13 mouse cellular contexts compared by ENCODE assay signal in the genomic region with DNA sequence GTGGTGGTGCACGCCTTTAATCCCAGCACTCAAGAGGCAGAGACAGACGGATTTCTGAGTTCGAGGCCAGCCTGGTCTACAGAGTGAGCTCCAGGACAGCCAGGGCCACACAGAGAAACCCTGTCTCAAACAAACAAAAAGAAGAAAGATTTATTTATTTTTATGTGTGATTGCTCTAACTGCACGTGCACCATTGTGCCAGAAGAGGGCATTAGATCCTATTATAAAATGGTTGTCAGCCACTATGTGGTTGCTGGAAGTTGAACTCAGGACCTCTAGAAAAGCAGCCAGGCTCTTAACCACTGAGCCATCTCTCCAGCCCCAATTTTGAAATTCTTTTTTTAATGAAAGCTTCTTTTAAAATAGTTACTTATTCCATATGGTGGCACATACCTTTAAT. TPM values are rescaled to one million over a fixed set of nuclear protein-coding genes. Genes with fewer than 3 reads are reported as not detected.
DNase-seq lines count a peak whose midpoint lies in the region; ATAC-seq and TF ChIP-seq lines count a peak whose summit lies in the region.
"Had no signal": no experiment of that assay in that cellular context is flagged by ENCODE, and none has a peak within 500 bp of the region (broad histone marks: within the 10 kb centered on the region; RNA-seq: fewer than 3 reads in every experiment).

No protein-coding gene starts in this region.

- CTCF ChIA-PET in Patski (lab: Charles Lee), result interaction anchor here (1.0 to 1.4 kb wide), 4 partner anchors 11 to 386 kb away, joined by 3 to 5 read pairs (median 3); no protein-coding TSS in a partner anchor

- H3K9me3 ChIP-seq in heart, postnatal 0 days (replicated peaks; ENCODE audit: control insufficient read depth, low read length), result no peaks in the 10 kb centered on the region
- H3K9me3 ChIP-seq in midbrain, postnatal 0 days (ENCODE audit: low read length), result no peaks in the 10 kb centered on the region
- no peaks in the 10 kb centered on the region for H3K9me3 ChIP-seq in midbrain, embryonic 13.5 days
- H3K9me3 ChIP-seq: heart, embryonic 12.5 days; hindbrain, embryonic 15.5 days; liver, embryonic 13.5 days; megakaryocyte, embryonic 14.5 days had no signal

- ATAC-seq in heart, postnatal 0 days (ENCODE audit: insufficient read depth, low read depth), result no peak
- ATAC-seq in midbrain, postnatal 0 days (ENCODE audit: low FRiP score), result no peak
- ATAC-seq in midbrain, embryonic 13.5 days, result no peak
- ATAC-seq in Patski, result no peak

- DNase-seq in heart, postnatal 0 days (ENCODE audit: low spot score), result no peak
- no peak for DNase-seq in heart, adult 18-20 months
- DNase-seq in midbrain, postnatal 0 days (ENCODE audit: low spot score), result no peak
- no peak for DNase-seq in Patski (ENCODE audit: low read depth, low spot score)
- DNase-seq in thymus, postnatal 25 days, result peak; percentile 14
- no peak for DNase-seq in urinary bladder, postnatal 4 days (ENCODE audit: low spot score in 2 of 2)
- no peak for DNase-seq in Muller cell, postnatal 12 days (ENCODE audit: inconsistent ontology term)
- DNase-seq: kidney, postnatal 10 days; liver, embryonic 13.5 days had no signal

- POLR2A ChIA-PET in Patski (lab: Charles Lee), result interaction anchor here (0.7 kb wide), 1 partner anchor 176 kb away, joined by 3 read pairs; no protein-coding TSS in a partner anchor

- no peak overlapping the region for H3K27ac ChIP-seq in heart, postnatal 0 days (ENCODE audit: low read depth)
- H3K27ac ChIP-seq in midbrain, postnatal 0 days (ENCODE audit: low read depth, low read length), result no peak overlapping the region
- no peak overlapping the region for H3K27ac ChIP-seq in midbrain, embryonic 13.5 days
- H3K27ac ChIP-seq: hindbrain, embryonic 15.5 days; liver, embryonic 13.5 days had no signal

- H3K9ac ChIP-seq in heart, postnatal 0 days (replicated peaks; ENCODE audit: low read depth, low read length), result no peak overlapping the region
- H3K9ac ChIP-seq in midbrain, postnatal 0 days (replicated peaks; ENCODE audit: low read length, poor library complexity, severe bottlenecking), result no peak overlapping the region
- H3K9ac ChIP-seq in midbrain, embryonic 13.5 days (replicated peaks), result no peak overlapping the region
- H3K9ac ChIP-seq: heart, embryonic 12.5 days; hindbrain, embryonic 15.5 days; liver, embryonic 13.5 days had no signal

- in situ Hi-C loops in Patski (cut with MboI; ENCODE audit: low pct_unique_long_range_greater_than_20kb), result no loop called here

- WGBS in heart, postnatal 0 days, result 89% methylated on average over 4 of the region's 4 CpGs
- WGBS in midbrain, postnatal 0 days, result 87% methylated on average over 4 of the region's 4 CpGs
- WGBS in midbrain, embryonic 13.5 days, result 89% methylated on average over 4 of the region's 4 CpGs

- 0 out of 2 replicates have a peak, but pooled peaks cover 5% of the 10 kb centered on the region for H3K4me1 ChIP-seq in heart, postnatal 0 days (ENCODE audit: control insufficient read depth, insufficient read depth)
- no peaks in the 10 kb centered on the region for H3K4me1 ChIP-seq in midbrain, postnatal 0 days (ENCODE audit: insufficient read depth, low read length)
- peaks cover 5% of the 10 kb centered on the region; the same call in 1 of the 2 replicates for H3K4me1 ChIP-seq in midbrain, embryonic 13.5 days (replicated peaks)

- peaks cover 49% of the 10 kb centered on the region for H3K36me3 ChIP-seq in heart, postnatal 0 days (replicated peaks; ENCODE audit: control insufficient read depth, insufficient read depth, low read length)
- H3K36me3 ChIP-seq in midbrain, postnatal 0 days (ENCODE audit: insufficient read depth, low read length), result peaks cover 11% of the 10 kb centered on the region
- H3K36me3 ChIP-seq in midbrain, embryonic 13.5 days, result peaks cover 46% of the 10 kb centered on the region

- H3K27me3 ChIP-seq in heart, postnatal 0 days (ENCODE audit: control insufficient read depth, insufficient read depth, low read length), result no peaks in the 10 kb centered on the region
- H3K27me3 ChIP-seq in midbrain, postnatal 0 days (ENCODE audit: insufficient read depth, low read length), result no peaks in the 10 kb centered on the region
- H3K27me3 ChIP-seq in midbrain, embryonic 13.5 days, result no peaks in the 10 kb centered on the region
- no peaks in the 10 kb centered on the region for H3K27me3 ChIP-seq in Patski
- H3K27me3 ChIP-seq: heart, embryonic 12.5 days; hindbrain, embryonic 15.5 days; liver, embryonic 13.5 days; megakaryocyte, embryonic 14.5 days had no signal

- no peak overlapping the region for H3K4me3 ChIP-seq in heart, postnatal 0 days (ENCODE audit: low read depth, low read length)
- no peak overlapping the region for H3K4me3 ChIP-seq in midbrain, postnatal 0 days (ENCODE audit: low read depth, low read length)
- no peak overlapping the region for H3K4me3 ChIP-seq in midbrain, embryonic 13.5 days (replicated peaks)
- H3K4me3 ChIP-seq: heart, embryonic 12.5 days; hindbrain, embryonic 15.5 days; liver, embryonic 13.5 days; megakaryocyte, embryonic 14.5 days had no signal

- peak; percentile 19; the same call in 1 of the 2 replicates for TF ChIP-seq CTCF in heart, postnatal 0 days (IDR thresholded peaks at IDR 0.05; ENCODE audit: low read depth)
- peak; percentile 43 for TF ChIP-seq CTCF in midbrain, postnatal 0 days (IDR thresholded peaks at IDR 0.05)
- peak; percentile 59 for TF ChIP-seq CTCF in Patski (IDR thresholded peaks at IDR 0.05)

- H3K4me2 ChIP-seq in heart, postnatal 0 days (ENCODE audit: low read depth, low read length), result no peak overlapping the region
- H3K4me2 ChIP-seq in midbrain, postnatal 0 days (ENCODE audit: low read depth, low read length, poor library complexity, severe bottlenecking), result no peak overlapping the region
- H3K4me2 ChIP-seq in midbrain, embryonic 13.5 days (replicated peaks), result no peak overlapping the region
- H3K4me2 ChIP-seq: heart, embryonic 12.5 days; hindbrain, embryonic 15.5 days; liver, embryonic 13.5 days had no signal

- TF ChIP-seq EP300 in heart, postnatal 0 days (IDR thresholded peaks at IDR 0.05; ENCODE audit: low read depth), result no peak

RNA-seq across cellular contexts. Expression of a gene that starts 15.2 kb away (rescaled TPM):
- total RNA-seq in heart, postnatal 0 days (2014; rRNA removed; ENCODE audit: low replicate concordance), result 55.8 and 73.9 TPM in 2 replicates
- 219 and 226 TPM in 2 replicates for polyA plus RNA-seq in heart, postnatal 0 days (2015; fragmentation: Nextera tagmentation; extraction: Ambion mirVana)
- total RNA-seq in heart, adult 18-20 months (2021), result 100 to 1,000 TPM; 125 to 136 TPM
- total RNA-seq in midbrain, postnatal 0 days (2014; rRNA removed), result 112 and 123 TPM in 2 replicates
- polyA plus RNA-seq in midbrain, postnatal 0 days (2015; fragmentation: Nextera tagmentation; extraction: Ambion mirVana), result 285 and 300 TPM in 2 replicates
- 289 and 306 TPM in 2 replicates for polyA plus RNA-seq in midbrain, embryonic 13.5 days (2015; fragmentation: Nextera tagmentation; extraction: Ambion mirVana)
- 174 TPM for polyA plus RNA-seq in Patski (2021)

RNA-seq across cellular contexts. Expression of a gene that starts 32.8 kb away (rescaled TPM):
- total RNA-seq in heart, postnatal 0 days (2014; rRNA removed; ENCODE audit: low replicate concordance), result 53.8 and 56.2 TPM in 2 replicates
- 20.3 and 21.0 TPM in 2 replicates for polyA plus RNA-seq in heart, postnatal 0 days (2015; fragmentation: Nextera tagmentation; extraction: Ambion mirVana)
- total RNA-seq in heart, adult 18-20 months (2021), result 10 to 100 TPM; 38.5 to 43.5 TPM
- 40.7 and 45.5 TPM in 2 replicates for total RNA-seq in midbrain, postnatal 0 days (2014; rRNA removed)
- polyA plus RNA-seq in midbrain, postnatal 0 days (2015; fragmentation: Nextera tagmentation; extraction: Ambion mirVana), result 21.1 and 23.5 TPM in 2 replicates
- polyA plus RNA-seq in midbrain, embryonic 13.5 days (2015; fragmentation: Nextera tagmentation; extraction: Ambion mirVana), result 26.5 and 27.9 TPM in 2 replicates
- 31.5 TPM for polyA plus RNA-seq in Patski (2021)
